Mouse (Mus musculus): Measurements from ENCODE around the gene Sh3bp5.
A peak's percentile ranks its signal among the peaks of the same experiment; 100 is the strongest.

Gene Sh3bp5

GRCm38 (mm10) chr14:31433126-31433525, 2.8 kb downstream of the Sh3bp5 start:
- no peak for DNase-seq

GRCm38 (mm10) chr14:31432424-31432823, 3.5 kb downstream of the Sh3bp5 start:
- no peak for DNase-seq

GRCm38 (mm10) chr14:31431789-31432330, 4.0 kb downstream of the Sh3bp5 start:
- DNase-seq = no peak

GRCm38 (mm10) chr14:31429004-31429395, 6.9 kb downstream of the Sh3bp5 start:
- no peak for DNase-seq

GRCm38 (mm10) chr14:31428211-31429003, 7.5 kb downstream of the Sh3bp5 start:
- DNase-seq = peak; percentile 51

GRCm38 (mm10) chr14:31422961-31423791, 12.7 kb downstream of the Sh3bp5 start:
- DNase-seq = peak; percentile 48

- no peak for DNase-seq
Measured at GRCm38 (mm10) chr14:31422395-31422794, 13.5 kb downstream of the Sh3bp5 start.

GRCm38 (mm10) chr14:31421509-31422295, 14.2 kb downstream of the Sh3bp5 start:
- no peak for DNase-seq

- no peak for DNase-seq
Measured at GRCm38 (mm10) chr14:31420985-31421384, 14.9 kb downstream of the Sh3bp5 start.

- no peak for DNase-seq
Measured at GRCm38 (mm10) chr14:31420562-31420961, 15.3 kb downstream of the Sh3bp5 start.

GRCm38 (mm10) chr14:31420135-31420534, 15.7 kb downstream of the Sh3bp5 start:
- no peak for DNase-seq

- DNase-seq = no peak
Measured at GRCm38 (mm10) chr14:31419279-31419678, 16.6 kb downstream of the Sh3bp5 start.

GRCm38 (mm10) chr14:31416835-31417549, 18.9 kb downstream of the Sh3bp5 start:
- DNase-seq = no peak

- no peak for DNase-seq
Measured at GRCm38 (mm10) chr14:31416411-31416810, 19.5 kb downstream of the Sh3bp5 start.

- no peak for DNase-seq
Measured at GRCm38 (mm10) chr14:31414967-31415376, 20.9 kb downstream of the Sh3bp5 start.

- no peak for DNase-seq
Measured at GRCm38 (mm10) chr14:31414235-31414966, 21.5 kb downstream of the Sh3bp5 start.

- DNase-seq = no peak
Measured at GRCm38 (mm10) chr14:31413475-31414086, 22.3 kb downstream of the Sh3bp5 start.

- DNase-seq = no peak
Measured at GRCm38 (mm10) chr14:31412651-31413056, 23.2 kb downstream of the Sh3bp5 start.

GRCm38 (mm10) chr14:31410737-31411136, 25.1 kb downstream of the Sh3bp5 start:
- no peak for DNase-seq

- no peak for DNase-seq
Measured at GRCm38 (mm10) chr14:31410123-31410724, 25.7 kb downstream of the Sh3bp5 start.

- DNase-seq = no peak
Measured at GRCm38 (mm10) chr14:31408666-31409065, 27.2 kb downstream of the Sh3bp5 start.

All from right cerebral cortex, postnatal 4 days (tissue).